Mouse (Mus musculus) liver, adult 2 months (tissue): ENCODE measurements around the gene Shank2.

Experiments
- CTCF ChIP-seq: fragments of 200-500 bp; IDR thresholded peaks from 2 replicates; pipeline ENCODE4 v1.5.1; 2011; ENCODE audit warnings: low read depth, low read length, control low read depth
- POLR2A ChIP-seq: fragments of 200-500 bp; IDR thresholded peaks from 2 replicates; pipeline ENCODE4 v1.6.1; 2011; ENCODE audit warnings: low read length, control low read depth; ENCODE audit not compliant: insufficient read depth; ENCODE audit errors: extremely low read depth

DNA sequence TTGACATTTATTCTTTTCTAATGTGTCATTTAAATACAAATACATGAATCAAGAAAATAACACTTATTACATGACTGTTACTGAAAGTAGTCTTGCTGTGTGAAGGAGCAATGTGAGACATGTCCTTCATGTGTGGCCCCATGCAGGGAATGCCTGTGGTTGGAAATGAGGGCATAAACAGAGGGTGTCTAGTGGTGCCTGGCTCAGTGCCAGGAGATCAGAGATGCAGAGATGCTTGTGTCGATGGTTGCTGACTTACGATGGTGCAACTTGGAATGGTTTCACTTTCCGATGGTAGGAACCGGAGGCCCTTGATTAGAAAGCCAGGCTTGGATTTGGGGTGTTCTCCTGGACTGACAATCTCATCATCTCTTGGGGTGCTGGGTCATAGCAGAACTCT lies 140.3 kb downstream of the Shank2 start:
- TF ChIP-seq CTCF (no peak), POLR2A (no peak)
